Mouse (Mus musculus) heart, embryonic 15.5 days (tissue): ENCODE results near the gene 1700021F05Rik. TPM values are rescaled to one million over a fixed set of nuclear protein-coding genes. Genes with fewer than 3 reads are reported as not detected.

Experiments
- ATAC-seq: fragments of 200-750 bp; cut with Nextera tagmentation; replicated peaks from 2 replicates; pipeline ENCODE4 v1.8.0; 2017; ENCODE audit warnings: low read depth, moderate TSS enrichment; ENCODE audit not compliant: insufficient number of reproducible peaks, insufficient read depth, low FRiP score
- H3K27ac ChIP-seq: fragments of 300-500 bp; sonication (generic); 2 replicates; pipeline ENCODE4 v1.5.1; 2015; ENCODE audit warnings: mild to moderate bottlenecking, inconsistent platforms
- H3K27me3 ChIP-seq: fragments of 300-500 bp; sonication (generic); 2 replicates; pipeline ENCODE4 v1.6.1; 2015; ENCODE audit warnings: inconsistent platforms
- H3K36me3 ChIP-seq: fragments of 300-500 bp; sonication (generic); 2 replicates; pipeline ENCODE4 v1.6.1; 2015; ENCODE audit warnings: mild to moderate bottlenecking, inconsistent platforms
- H3K4me1 ChIP-seq: fragments of 300-500 bp; sonication (generic); replicated peaks from 2 replicates; pipeline ENCODE4 v1.6.1; 2015; ENCODE audit warnings: inconsistent platforms
- H3K4me2 ChIP-seq: fragments of 300-500 bp; sonication (generic); 2 replicates; pipeline ENCODE4 v1.6.1; 2015; ENCODE audit warnings: inconsistent platforms, mild to moderate bottlenecking, moderate library complexity
- H3K4me3 ChIP-seq: fragments of 300-500 bp; sonication (generic); 2 replicates; pipeline ENCODE4 v1.5.1; 2015; ENCODE audit warnings: mild to moderate bottlenecking, inconsistent platforms
- H3K9ac ChIP-seq: fragments of 300-500 bp; sonication (generic); 2 replicates; pipeline ENCODE4 v1.6.1; 2015; ENCODE audit warnings: mild to moderate bottlenecking, inconsistent platforms
- H3K9me3 ChIP-seq: fragments of 300-500 bp; sonication (generic); replicated peaks from 2 replicates; pipeline ENCODE4 v1.6.1; 2016; ENCODE audit warnings: inconsistent platforms
- WGBS: fragments of 180-500 bp; shearing (Covaris S2); methylation state at CpG from one replicate; pipeline ENCODE4 v1.1.7; 2015; ENCODE audit warnings: mixed read lengths; 5-methylcytosine and 5-hydroxymethylcytosine counted together
- polyA plus RNA-seq: library from polyadenylated mRNA; unstranded; fragments of >200 nt; fragmentation: Nextera tagmentation; extraction: Ambion mirVana; gene quantifications from 2 replicates; pipeline ENCODE4 v1.2.1, GENCODE M21; 2015

The 1700021F05Rik gene
- 80.8 and 95.5 TPM in 2 replicates for polyA plus RNA-seq

DNA sequence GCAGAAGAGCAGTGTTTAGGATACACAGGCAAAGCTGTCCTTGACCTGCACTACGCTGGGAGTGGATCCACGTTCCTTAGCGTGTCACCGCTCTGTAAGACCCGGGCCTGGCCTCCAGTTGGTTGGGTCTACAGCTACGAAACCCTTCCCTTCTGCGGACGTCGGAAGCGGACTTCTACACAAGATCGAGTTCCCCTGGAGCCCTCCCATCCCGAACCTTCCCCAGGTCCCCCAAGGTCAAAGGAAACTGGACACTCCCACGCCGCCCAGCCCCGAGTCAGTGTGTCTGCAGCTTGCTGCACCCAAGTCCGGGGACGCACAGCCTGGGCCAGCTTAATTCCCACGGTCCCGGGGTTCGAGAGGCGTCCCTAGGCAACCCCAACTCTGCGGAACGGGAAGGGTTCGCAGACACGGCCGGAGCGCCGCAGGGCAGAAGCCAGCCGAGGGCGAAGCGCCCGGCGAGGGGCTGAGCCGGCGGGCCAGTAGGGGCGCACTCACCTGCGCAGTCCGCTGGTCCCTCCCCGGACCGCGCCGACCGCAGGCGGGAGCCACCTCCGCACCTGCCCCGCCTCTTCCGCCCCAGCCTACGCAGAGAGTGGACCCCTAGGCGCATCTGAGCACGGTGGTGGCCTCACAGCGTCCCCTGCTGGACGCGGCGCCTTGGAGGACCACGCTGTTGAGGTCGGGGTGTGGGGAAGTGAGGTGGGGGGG is at the start of gene 1700021F05Rik:
TSS of gene 1700021F05Rik (minus strand) at position 553 of the 711 bp plus-strand sequence.
- Histone ChIP-seq H3K4me2 (peak within 1 kb of the TSS; percentile 68), H3K9me3 (no peaks in the 10 kb centered on the region), H3K27me3 (no peaks in the 10 kb centered on the region), H3K36me3 (peaks cover 6% of the 10 kb centered on the region; the same call in 1 of the 2 replicates), H3K4me3 (peak within 1 kb of the TSS; percentile 98), H3K27ac (peak within 1 kb of the TSS; percentile 92), H3K9ac (peak within 1 kb of the TSS; percentile 95), H3K4me1 (peaks cover 17% of the 10 kb centered on the region)
- WGBS: under 1% methylated on average over 55 of the region's 56 CpGs
- ATAC-seq: peak; percentile 100

DNA sequence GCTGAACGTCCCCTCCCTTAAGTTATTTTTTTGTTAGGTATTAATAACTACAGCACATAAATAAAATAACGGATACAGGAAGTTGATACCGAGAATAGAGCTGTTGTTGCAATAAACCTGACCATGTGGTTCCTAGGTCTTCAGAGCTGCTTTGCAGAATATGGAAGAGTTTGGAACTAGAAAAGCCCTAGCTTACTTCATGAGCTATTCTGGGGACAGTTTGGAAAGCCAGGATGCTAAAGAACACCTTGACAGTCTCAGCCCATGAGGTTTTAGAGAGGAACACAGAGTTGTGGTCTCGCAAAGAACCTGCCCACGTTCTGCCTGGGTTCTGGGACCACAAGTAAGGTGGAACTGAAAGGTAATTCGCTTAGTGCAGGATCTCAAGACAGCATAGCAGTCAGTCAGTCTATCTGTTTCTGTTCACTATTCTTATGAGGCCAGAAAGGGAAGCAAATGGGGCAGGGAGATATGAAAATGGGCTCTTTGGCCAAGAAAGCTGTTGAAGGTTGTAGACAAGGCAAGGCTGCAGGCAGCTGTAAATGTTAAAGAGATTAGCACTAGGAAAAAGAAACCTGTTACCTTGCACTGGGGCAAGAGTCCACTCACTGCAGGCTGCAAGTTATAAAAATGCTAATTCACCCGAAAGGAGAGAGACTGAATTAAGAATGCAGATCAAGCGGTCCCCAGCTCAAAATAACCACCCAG is 47.8 kb upstream of the 1700021F05Rik start:
- Histone ChIP-seq H3K9ac (no peak overlapping the region; the same call in 1 of the 2 replicates), H3K36me3 (no peaks in the 10 kb centered on the region; the same call in 1 of the 2 replicates), H3K4me1 (peaks cover 4% of the 10 kb centered on the region; the same call in 1 of the 2 replicates), H3K4me3 (no peak overlapping the region), H3K27ac (no peak overlapping the region), H3K9me3 (no peaks in the 10 kb centered on the region), H3K27me3 (no peaks in the 10 kb centered on the region), H3K4me2 (no peak overlapping the region)
- 64% methylated on average over 8 of the region's 8 CpGs for WGBS
- no peak for ATAC-seq

DNA sequence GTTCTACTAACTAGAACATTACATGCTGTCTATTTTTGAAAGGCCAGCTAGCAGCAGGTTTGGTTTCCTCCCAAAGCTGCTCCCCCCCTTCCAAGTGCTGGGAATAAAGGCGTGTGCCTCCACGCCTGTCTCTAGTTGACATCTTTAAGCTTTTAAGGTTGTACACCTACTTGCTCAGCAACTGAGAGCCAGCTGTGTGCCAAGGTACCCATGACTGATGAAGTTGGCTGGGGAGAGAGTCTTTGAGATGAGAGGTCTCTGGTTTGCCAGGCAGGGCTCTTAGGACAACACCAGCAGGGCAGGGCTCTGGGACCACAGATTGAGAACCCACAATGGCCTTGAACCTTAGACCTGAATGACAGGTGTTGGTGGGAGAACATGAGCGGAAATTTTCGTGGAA is 43.7 kb upstream of the 1700021F05Rik start:
- 88% methylated on average over 4 of the region's 4 CpGs for WGBS
- H3K36me3 ChIP-seq: no peaks in the 10 kb centered on the region; the same call in 1 of the 2 replicates
- no peaks in the 10 kb centered on the region for H3K9me3 ChIP-seq
- H3K4me2 ChIP-seq: no peak overlapping the region
- H3K27ac ChIP-seq: no peak overlapping the region
- no peak overlapping the region for H3K4me3 ChIP-seq
- H3K9ac ChIP-seq: no peak overlapping the region
- ATAC-seq: no peak
- H3K4me1 ChIP-seq: peaks cover 15% of the 10 kb centered on the region
- no peaks in the 10 kb centered on the region for H3K27me3 ChIP-seq

DNA sequence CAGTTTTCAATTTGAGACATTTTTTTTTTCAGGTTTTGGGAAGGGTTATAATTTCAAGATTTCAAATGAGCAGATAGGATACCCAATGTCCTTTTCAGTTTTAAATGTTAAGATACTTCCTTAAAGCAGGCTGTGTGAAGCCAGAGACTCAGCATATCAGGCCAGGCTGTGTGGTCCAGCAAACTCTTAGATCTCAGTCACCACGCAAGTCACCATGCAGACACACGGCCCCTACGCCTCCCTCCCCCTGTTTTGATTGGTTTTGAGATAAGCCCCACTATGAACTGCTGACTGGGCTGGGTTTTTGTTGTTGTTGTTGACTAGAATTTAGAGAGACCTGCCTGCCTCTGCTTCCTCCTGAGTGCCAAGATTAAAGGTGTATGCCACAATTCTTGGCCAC is 40.5 kb upstream of the 1700021F05Rik start:
- H3K4me1 ChIP-seq: peaks cover 21% of the 10 kb centered on the region
- H3K36me3 ChIP-seq: no peaks in the 10 kb centered on the region; the same call in 1 of the 2 replicates
- ATAC-seq: no peak
- H3K4me2 ChIP-seq: peak overlapping the region; percentile 99
- WGBS: 69% methylated on average over 3 of the region's 3 CpGs
- peak overlapping the region; percentile 74 for H3K9ac ChIP-seq
- H3K4me3 ChIP-seq: peak overlapping the region; percentile 75
- no peaks in the 10 kb centered on the region for H3K27me3 ChIP-seq
- peak overlapping the region; percentile 66 for H3K27ac ChIP-seq
- no peaks in the 10 kb centered on the region for H3K9me3 ChIP-seq

DNA sequence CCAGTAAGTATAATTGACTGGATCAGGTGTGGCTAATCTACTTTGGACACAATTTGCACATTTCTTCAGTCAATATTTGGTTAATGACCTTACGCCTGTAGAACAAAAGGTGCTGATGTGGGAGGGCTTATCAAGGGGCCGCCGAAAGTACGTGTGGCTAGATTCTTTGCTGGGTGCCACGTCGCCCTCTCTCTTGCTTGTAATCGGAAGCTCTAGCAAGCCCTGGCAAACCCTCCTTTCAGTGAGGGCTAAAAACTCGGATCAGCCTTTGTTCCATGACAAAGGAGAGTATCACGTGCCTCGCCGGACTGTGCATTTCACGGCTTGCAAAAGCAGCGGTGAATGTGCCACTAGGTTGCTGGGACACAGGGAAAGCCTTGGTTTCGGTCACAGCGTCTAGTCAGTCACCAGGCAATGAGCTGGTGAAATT is 39.9 kb upstream of the 1700021F05Rik start:
- WGBS: 2% methylated on average over 15 of the region's 15 CpGs
- Histone ChIP-seq H3K9me3 (no peaks in the 10 kb centered on the region), H3K36me3 (no peaks in the 10 kb centered on the region; the same call in 1 of the 2 replicates), H3K4me1 (peaks cover 21% of the 10 kb centered on the region), H3K4me2 (peak overlapping the region; percentile 99), H3K27me3 (no peaks in the 10 kb centered on the region), H3K27ac (peak overlapping the region; percentile 66), H3K9ac (peak overlapping the region; percentile 74), H3K4me3 (peak overlapping the region; percentile 75)
- no peak for ATAC-seq

DNA sequence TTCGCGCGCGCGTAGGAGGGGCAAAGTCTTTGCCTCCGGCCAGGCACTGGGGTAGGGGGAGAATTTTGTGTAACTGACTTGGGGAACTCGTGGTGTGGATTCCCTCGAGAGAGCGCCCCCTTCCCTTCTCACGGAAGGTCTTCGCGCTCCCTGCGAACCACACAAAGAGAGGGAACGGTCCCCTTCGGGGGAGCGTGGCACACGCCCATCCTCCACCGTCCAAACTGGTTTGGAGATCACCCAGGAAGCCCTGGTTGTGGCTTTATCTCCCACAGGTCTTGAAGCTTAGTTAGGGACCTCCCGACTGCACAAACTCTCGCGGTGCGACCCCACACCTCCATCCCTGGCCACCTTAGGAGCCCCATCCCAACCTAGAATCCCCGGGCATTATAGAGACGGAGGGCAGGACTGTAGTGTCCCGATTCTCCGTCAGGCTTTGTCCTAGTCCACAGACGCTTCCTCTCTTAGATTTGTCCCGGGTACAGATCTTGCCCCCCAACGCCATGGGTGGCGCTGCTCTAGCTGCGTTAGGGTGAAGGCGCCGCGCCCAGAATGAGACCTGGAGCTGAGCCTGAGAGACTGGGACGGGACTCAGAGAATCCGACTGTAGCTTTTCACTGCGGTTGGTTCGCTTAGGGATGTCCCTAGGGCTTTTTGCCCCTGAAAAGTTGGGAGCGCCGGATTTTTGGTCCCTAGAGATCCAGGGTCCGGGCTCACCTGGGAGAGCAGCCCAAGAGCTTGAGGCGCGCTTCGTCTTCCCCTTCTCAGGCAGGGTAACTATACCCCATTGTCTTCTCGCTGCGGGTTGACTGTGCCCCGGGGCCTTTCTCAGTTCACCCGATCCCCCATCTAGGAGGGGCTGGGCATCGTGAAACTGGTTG is 38.8 kb upstream of the 1700021F05Rik start:
- Histone ChIP-seq H3K27me3 (no peaks in the 10 kb centered on the region), H3K9me3 (no peaks in the 10 kb centered on the region), H3K9ac (peak overlapping the region; percentile 74), H3K4me3 (peak overlapping the region; percentile 75), H3K4me2 (peak overlapping the region; percentile 99), H3K4me1 (peaks cover 21% of the 10 kb centered on the region), H3K36me3 (no peaks in the 10 kb centered on the region; the same call in 1 of the 2 replicates), H3K27ac (peak overlapping the region; percentile 90)
- ATAC-seq: peak; percentile 36
- whole genome bisulfite sequencing: under 1% methylated on average over 49 of the region's 49 CpGs

DNA sequence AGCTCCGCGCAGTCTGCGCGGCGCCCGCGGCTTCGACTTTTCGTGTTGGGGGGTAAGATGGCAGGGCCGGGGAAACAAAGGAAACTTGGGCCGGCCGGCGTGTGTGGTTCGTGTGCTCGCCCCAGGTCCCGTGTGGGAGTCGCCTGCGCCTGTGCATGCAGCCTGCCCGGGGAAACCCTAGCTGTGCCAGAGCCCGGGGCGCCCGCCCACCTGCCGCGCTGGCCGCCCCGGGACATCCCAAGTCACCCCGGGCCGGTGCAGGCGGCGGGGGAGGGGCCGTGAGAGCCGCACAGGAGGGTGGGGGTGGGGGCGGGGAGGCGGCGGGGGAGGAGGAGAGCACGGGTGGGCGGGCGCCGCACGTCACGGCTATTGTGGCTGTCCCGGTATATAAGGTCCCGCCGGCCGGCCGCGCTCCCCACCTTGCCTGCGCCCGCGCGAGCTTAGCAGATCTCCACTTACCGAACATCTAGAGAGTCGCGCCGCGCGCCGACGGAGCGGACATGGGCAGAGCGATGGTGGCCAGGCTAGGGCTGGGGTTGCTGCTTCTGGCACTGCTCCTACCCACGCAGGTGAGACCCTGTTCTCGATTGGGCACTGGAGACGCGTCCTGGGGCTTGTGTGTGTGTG is 38.1 kb upstream of the 1700021F05Rik start:
- H3K4me2 ChIP-seq: peak overlapping the region; percentile 99
- H3K9ac ChIP-seq: peak overlapping the region; percentile 74
- peaks cover 21% of the 10 kb centered on the region for H3K4me1 ChIP-seq
- H3K27ac ChIP-seq: peak overlapping the region; percentile 90
- H3K36me3 ChIP-seq: no peaks in the 10 kb centered on the region; the same call in 1 of the 2 replicates
- H3K4me3 ChIP-seq: peak overlapping the region; percentile 75
- WGBS: under 1% methylated on average over 49 of the region's 65 CpGs
- H3K27me3 ChIP-seq: no peaks in the 10 kb centered on the region
- no peaks in the 10 kb centered on the region for H3K9me3 ChIP-seq
- ATAC-seq: peak; percentile 86

DNA sequence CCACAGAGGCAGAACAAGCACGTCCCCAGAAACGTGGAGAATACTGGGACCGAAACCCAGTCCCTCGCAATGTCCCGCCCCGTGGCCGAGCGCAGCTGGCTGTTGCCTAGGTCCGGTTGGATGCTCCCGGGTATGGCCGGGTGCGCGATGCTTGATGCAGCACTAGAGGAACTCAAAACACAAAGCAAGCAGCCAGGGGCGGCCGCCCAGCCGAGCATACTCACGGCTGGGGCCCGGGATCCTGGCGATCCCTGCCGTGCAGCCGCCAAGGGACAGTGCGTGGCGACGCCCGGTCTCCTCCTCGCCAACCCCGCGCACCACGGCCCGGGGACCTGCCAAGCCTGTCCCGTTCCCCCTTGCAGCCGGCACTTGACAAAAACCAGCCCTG is 37.6 kb upstream of the 1700021F05Rik start:
- Histone ChIP-seq H3K4me3 (peak overlapping the region; percentile 75), H3K9me3 (no peaks in the 10 kb centered on the region), H3K27ac (peak overlapping the region; percentile 90), H3K4me2 (peak overlapping the region; percentile 99), H3K27me3 (no peaks in the 10 kb centered on the region), H3K9ac (peak overlapping the region; percentile 74), H3K4me1 (peaks cover 21% of the 10 kb centered on the region), H3K36me3 (no peaks in the 10 kb centered on the region)
- ATAC-seq: peak; percentile 41
- under 1% methylated on average over 32 of the region's 32 CpGs for WGBS

DNA sequence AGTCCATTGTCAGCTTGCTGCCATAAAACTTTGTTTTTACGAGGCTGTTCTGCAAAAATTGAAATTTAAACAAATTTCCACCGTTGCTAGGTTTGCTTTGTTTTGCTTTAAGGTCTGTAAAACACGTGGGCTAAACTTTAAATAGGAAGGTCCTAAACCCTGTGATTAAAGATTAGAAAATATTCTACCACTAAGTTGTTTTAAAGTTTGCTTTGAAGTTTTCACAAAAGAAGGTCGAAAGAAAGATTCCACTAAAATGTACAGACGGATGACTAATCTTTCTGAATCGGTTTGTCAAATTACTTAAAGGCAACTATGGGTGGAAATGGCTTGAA is 37.2 kb upstream of the 1700021F05Rik start, which contains the start of gene Cd24a:
TSS of gene Cd24a (plus strand) at position 288 of the 335 bp plus-strand sequence.
- Histone ChIP-seq H3K9ac (peak within 1 kb of the TSS; percentile 74), H3K9me3 (no peaks in the 10 kb centered on the region), H3K4me1 (peaks cover 21% of the 10 kb centered on the region), H3K27ac (peak within 1 kb of the TSS; percentile 90), H3K4me3 (peak within 1 kb of the TSS; percentile 75), H3K36me3 (no peaks in the 10 kb centered on the region), H3K4me2 (peak within 1 kb of the TSS; percentile 99), H3K27me3 (no peaks in the 10 kb centered on the region)
- WGBS: 2% methylated on average over 6 of the region's 6 CpGs
- no peak for ATAC-seq

DNA sequence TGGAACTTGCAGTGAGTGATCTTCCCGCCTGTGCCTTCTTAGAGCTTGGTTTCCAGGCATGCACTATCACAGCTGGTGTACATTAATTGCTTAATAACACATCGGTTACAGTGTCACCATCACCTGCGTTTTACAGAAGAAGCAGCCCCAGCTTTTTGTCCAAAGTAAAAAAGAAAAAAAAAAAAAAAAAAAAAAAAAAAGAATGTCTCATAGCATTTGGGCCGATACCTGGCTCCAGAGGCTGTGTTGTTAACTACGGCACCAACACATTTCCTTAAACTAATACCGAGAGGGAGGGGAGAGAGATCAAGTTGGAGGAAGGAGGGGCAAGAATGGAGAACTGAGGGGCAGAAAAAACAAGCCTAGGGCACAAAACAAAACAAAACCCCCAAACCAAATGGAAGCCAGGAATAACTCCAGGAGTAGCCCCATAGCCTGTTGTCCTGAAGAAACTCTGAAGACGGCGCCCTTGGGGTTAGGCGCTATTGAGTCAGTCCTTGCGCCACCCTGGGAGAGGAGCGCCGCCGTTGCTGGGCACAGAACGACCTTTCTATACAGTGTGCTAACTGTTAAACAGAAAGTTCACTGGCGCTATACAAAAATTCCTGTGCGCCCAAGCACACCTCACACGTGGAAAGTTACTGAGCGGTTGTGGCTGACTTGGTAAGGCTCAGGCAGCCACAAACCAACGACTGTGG is 36.7 kb upstream of the 1700021F05Rik start:
- WGBS: 25% methylated on average over 19 of the region's 19 CpGs
- Histone ChIP-seq H3K9me3 (no peaks in the 10 kb centered on the region), H3K4me3 (peak overlapping the region; percentile 75), H3K4me1 (peaks cover 21% of the 10 kb centered on the region), H3K9ac (peak overlapping the region; percentile 74; the same call in 1 of the 2 replicates), H3K36me3 (no peaks in the 10 kb centered on the region), H3K27ac (peak overlapping the region; percentile 90; the same call in 1 of the 2 replicates), H3K27me3 (no peaks in the 10 kb centered on the region), H3K4me2 (peak overlapping the region; percentile 99)
- no peak for ATAC-seq
